Mouse (Mus musculus): ENCODE measurements around the gene Usp3. TPM values are rescaled to one million over a fixed set of nuclear protein-coding genes. Genes with fewer than 3 reads are reported as not detected.

The Usp3 gene
- polyA plus RNA-seq, 1 experiment: 18.3 TPM

GRCm38 (mm10) chr9:66558971-66559370 is 34.0 kb downstream of the Usp3 start:
- TF ChIP-seq GATA1 (IDR thresholded peaks at IDR 0.05; ENCODE audit: low read length): no peak

- TF ChIP-seq GATA1 (IDR thresholded peaks at IDR 0.05; ENCODE audit: low read length): no peak
These were observed 50.2 kb downstream of the Usp3 start for GRCm38 (mm10) chr9:66542785-66543184.

GRCm38 (mm10) chr9:66521595-66521994 is 71.3 kb downstream of the Usp3 start:
- no peak for TF ChIP-seq GATA1 (IDR thresholded peaks at IDR 0.05; ENCODE audit: low read length)

GRCm38 (mm10) chr9:66520299-66520698 is 72.6 kb downstream of the Usp3 start:
- no peak for TF ChIP-seq GATA1 (IDR thresholded peaks at IDR 0.05; ENCODE audit: low read length)

- no peak for TF ChIP-seq GATA1 (IDR thresholded peaks at IDR 0.05; ENCODE audit: low read length)
These were observed 74.0 kb downstream of the Usp3 start for GRCm38 (mm10) chr9:66518901-66519300.

- TF ChIP-seq GATA1 (IDR thresholded peaks at IDR 0.05; ENCODE audit: low read length): no peak
These were observed 74.7 kb downstream of the Usp3 start for GRCm38 (mm10) chr9:66518251-66518650.

GRCm38 (mm10) chr9:66517746-66518145 is 75.2 kb downstream of the Usp3 start:
- no peak for TF ChIP-seq GATA1 (IDR thresholded peaks at IDR 0.05; ENCODE audit: low read length)

GRCm38 (mm10) chr9:66516296-66516940 is 76.5 kb downstream of the Usp3 start:
- TF ChIP-seq GATA1 (IDR thresholded peaks at IDR 0.05; ENCODE audit: low read length): no peak

- no peak for TF ChIP-seq GATA1 (IDR thresholded peaks at IDR 0.05; ENCODE audit: low read length)
These were observed 77.2 kb downstream of the Usp3 start for GRCm38 (mm10) chr9:66515680-66516210.

GRCm38 (mm10) chr9:66515115-66515514 is 77.8 kb downstream of the Usp3 start:
- no peak for TF ChIP-seq GATA1 (IDR thresholded peaks at IDR 0.05; ENCODE audit: low read length)

GRCm38 (mm10) chr9:66514256-66514770 is 78.6 kb downstream of the Usp3 start, which contains the start of gene Fbxl22:
TSS of gene Fbxl22 (minus strand) at chr9:66514593.
- no peak for TF ChIP-seq GATA1 (IDR thresholded peaks at IDR 0.05; ENCODE audit: low read length)

GRCm38 (mm10) chr9:66513661-66514255 is 79.2 kb downstream of the Usp3 start:
- no peak for TF ChIP-seq GATA1 (IDR thresholded peaks at IDR 0.05; ENCODE audit: low read length)

- TF ChIP-seq GATA1 (IDR thresholded peaks at IDR 0.05; ENCODE audit: low read length): no peak
These were observed 79.8 kb downstream of the Usp3 start for GRCm38 (mm10) chr9:66513150-66513549.

GRCm38 (mm10) chr9:66512351-66512671 is 80.6 kb downstream of the Usp3 start:
- no peak for TF ChIP-seq GATA1 (IDR thresholded peaks at IDR 0.05; ENCODE audit: low read length)

GRCm38 (mm10) chr9:66511580-66512350 is 81.2 kb downstream of the Usp3 start:
- no peak for TF ChIP-seq GATA1 (IDR thresholded peaks at IDR 0.05; ENCODE audit: low read length)

- TF ChIP-seq GATA1 (IDR thresholded peaks at IDR 0.05; ENCODE audit: low read length): no peak
These were observed 82.0 kb downstream of the Usp3 start for GRCm38 (mm10) chr9:66510944-66511343.
